Mouse (Mus musculus): Measurements from ENCODE around the gene Ikzf2.

The Ikzf2 gene

GRCm38 (mm10) chr1:69591328-69591801, 95.7 kb downstream of the Ikzf2 start:
- DNase-seq (ENCODE audit: low read depth), result no peak

DNA sequence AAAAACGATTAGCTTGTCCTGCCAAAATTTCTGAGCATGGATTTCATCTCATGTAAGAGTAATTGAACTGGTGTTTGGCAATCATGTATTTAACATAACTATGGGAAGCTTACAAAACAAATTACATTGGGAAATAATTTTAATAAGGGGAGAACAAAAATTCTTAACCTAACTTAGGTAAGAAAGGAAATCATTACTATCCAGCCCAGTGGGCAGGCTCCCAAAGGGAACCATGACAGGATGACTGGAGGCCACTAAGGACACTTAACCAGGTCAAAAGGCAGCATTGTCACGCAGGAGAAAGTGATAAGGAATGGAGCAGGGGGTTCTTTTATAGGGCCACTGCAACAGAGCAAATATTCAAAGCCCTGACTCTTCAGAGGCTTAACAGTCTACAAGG, 101.5 kb downstream of the Ikzf2 start:
- no peak for DNase-seq (ENCODE audit: low read depth)

- DNase-seq (ENCODE audit: low read depth), result no peak
These were observed 102.9 kb downstream of the Ikzf2 start for GRCm38 (mm10) chr1:69583932-69584659.

DNA sequence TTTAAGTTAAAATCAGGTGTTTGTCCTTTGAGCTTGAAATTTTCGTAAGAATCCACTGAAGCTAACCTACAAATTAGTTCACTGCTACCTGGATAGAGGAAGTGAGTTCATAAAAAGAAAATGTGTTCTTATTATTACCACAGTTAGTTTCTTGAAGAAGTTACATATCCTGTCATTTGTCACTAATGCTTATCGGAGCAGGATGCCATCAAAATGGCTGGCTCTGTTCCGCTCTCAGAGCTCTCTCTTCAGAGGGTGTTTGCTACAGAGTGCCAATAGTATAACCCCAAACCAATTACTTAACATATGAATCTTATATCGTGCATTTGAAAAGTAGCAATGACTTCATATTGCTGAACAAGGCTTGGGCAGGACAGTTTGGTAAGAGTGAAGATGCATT, 108.1 kb downstream of the Ikzf2 start:
- DNase-seq (ENCODE audit: low read depth), result no peak

GRCm38 (mm10) chr1:69559443-69560090, 127.5 kb downstream of the Ikzf2 start:
- DNase-seq (ENCODE audit: low read depth), result peak; percentile 63

- no peak for DNase-seq (ENCODE audit: low read depth)
These were observed 131.4 kb downstream of the Ikzf2 start for GRCm38 (mm10) chr1:69555636-69556151.

DNA sequence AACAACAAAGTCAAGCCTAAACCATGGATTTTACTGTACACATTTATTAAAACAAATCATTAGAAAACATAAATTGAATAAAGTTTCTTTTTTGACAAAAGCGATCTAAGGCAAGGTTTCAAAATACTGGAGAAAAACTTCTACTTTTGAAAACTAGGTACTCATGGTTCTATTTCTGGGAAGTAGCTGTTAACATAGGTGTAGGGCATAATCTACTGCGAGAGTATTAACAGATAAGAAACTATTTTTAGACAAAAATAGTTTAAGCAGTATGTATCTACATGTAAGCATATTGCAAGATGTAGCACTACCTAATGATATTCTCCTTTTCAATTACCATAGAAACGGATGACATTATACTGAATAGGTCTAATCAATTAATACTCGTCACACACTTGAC, 137.1 kb downstream of the Ikzf2 start:
- DNase-seq (ENCODE audit: low read depth), result no peak

GRCm38 (mm10) chr1:69545885-69546253, 141.2 kb downstream of the Ikzf2 start:
- no peak for DNase-seq (ENCODE audit: low read depth)

- no peak for DNase-seq (ENCODE audit: low read depth)
These were observed 141.7 kb downstream of the Ikzf2 start for GRCm38 (mm10) chr1:69545217-69545884.

DNA sequence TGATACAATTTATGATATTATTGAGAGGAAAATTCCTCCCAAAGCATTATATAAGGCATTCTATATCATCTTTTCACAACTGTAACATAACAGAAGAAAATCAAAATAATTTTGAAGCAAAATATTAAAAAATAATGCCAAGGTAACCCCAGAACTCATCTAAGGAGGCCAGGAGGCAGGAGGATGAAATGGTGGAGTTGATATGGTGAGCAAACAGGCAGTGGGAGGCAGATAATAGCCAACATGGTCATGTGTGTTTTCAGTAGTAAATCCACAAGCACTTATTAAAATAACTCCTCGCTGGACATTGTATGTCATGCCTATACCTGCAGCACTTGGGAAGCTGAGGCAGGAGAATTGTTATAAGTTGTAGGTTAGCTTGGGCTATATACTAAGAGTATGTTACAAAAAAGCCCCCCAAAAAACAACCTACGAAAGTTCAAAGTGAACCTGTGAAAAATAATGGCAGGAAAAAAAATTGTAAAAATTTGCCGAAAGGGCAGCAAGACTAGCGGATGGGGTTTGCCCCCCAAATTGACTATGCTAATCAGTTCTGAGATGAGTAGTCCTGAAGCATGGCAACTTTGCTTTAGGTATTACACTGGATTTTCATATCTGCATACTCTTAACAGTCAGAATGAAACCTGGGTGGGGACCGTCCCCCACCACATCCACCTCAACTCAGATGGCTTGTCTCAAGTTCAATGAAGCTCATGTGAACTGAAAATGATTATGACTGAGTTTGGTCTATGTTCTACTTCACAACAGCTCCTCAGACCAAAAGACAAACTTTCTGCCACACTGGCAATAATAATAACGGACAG, 143.1 kb downstream of the Ikzf2 start:
- no peak for DNase-seq (ENCODE audit: low read depth)

DNA sequence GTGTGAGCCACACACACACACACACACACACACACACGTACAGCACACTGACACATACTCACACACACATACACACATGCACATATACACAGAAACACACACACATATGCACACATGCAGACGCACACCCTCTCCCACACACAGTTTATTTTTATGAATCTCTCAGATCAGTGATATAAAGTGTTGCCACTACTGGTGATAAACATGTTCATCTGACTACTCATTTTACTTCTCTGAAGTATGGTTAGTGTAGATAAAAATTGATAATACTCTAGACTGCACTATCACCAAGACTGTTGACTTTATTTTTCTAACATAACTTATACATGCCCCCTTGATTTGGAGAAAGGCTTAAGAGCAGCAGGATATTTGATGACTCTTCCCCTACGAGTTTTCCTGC, 144.5 kb downstream of the Ikzf2 start:
- DNase-seq (ENCODE audit: low read depth), result no peak

DNA sequence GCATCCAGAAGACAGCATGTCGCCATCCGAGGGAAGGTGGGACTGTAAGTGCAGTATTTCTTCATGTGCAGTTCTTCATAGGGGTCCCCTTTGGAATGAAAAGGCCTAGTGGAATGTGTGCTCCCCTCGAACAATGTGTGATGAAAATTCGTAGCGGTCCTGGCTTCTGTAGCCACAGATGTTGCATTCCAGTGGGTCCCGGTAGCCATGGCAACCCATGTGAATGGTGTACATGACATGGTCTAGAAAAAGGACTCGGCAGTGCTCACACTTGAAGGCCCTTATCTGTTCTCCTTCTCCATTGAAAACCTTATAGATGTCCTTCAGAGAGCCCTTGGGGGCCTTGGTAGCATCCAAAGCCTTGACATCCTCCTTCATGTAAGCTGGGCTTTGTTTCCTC, 148.4 kb downstream of the Ikzf2 start:
- DNase-seq (ENCODE audit: low read depth), result no peak

GRCm38 (mm10) chr1:69537619-69538018, 149.4 kb downstream of the Ikzf2 start:
- DNase-seq (ENCODE audit: low read depth), result no peak

DNA sequence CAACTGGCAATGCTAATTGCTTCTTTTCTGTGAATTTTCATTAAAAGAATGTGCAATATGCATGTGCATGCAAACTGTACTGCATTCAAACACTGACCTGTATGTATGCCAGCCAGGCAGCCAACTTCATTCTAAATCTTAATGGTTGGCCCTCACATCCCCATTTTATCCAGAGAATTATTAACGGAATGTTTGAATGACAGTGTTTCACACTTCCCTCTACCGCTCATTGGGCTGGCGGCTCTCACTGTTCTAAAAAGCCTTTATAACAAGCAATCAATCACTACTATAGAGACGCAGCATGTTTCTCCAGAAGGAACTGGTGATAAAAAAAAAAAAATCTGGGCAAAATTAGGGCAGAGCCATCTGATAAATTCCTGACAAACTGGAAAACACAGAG, 151.5 kb downstream of the Ikzf2 start:
- DNase-seq (ENCODE audit: low read depth), result no peak

- DNase-seq (ENCODE audit: low read depth), result no peak
These were observed 154.0 kb downstream of the Ikzf2 start for GRCm38 (mm10) chr1:69533048-69533447.

GRCm38 (mm10) chr1:69528696-69529095, 158.3 kb downstream of the Ikzf2 start:
- no peak for DNase-seq (ENCODE audit: low read depth)

DNA sequence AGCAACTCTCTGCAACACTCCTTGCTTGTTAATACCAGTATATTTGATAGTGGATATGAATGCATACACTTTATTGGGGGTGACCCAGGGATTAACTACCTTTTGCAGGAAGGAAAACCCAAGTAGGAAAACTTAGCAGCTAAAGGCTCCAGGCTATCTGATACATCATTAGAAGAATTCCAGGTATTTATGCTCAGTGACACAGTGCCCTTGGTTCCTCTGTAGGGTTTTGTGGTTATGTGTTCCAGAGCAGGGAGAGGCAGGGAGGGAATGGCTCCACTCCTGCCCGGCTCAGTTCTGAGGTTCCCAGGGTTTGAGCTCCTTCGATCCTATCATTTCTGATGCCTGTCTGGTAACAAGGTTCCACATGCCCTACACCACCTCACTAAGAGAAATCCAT, 165.4 kb downstream of the Ikzf2 start:
- no peak for DNase-seq (ENCODE audit: low read depth)

GRCm38 (mm10) chr1:69519356-69519755, 167.7 kb downstream of the Ikzf2 start:
- no peak for DNase-seq (ENCODE audit: low read depth)

DNA sequence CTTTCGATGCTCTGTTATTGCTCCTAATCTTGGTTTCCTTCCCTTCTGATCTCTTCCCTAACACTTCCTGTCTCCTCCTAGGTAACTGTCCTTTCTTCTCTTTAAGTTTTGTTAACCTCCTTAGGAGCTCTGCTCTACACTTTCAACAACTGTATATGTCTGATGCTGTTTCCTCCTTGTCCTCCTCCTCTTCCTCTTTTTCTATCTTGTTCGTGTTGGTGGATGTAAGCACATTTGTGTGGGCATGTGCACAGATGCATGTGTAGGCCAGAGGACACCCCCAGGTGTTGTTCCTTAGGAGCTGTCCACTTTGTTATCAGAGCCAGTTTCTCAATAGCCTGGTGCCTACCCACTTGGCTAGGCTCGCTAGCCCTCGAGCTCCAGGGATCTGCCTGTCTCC, 169.0 kb downstream of the Ikzf2 start:
- no peak for DNase-seq (ENCODE audit: low read depth)

GRCm38 (mm10) chr1:69516144-69516543, 170.9 kb downstream of the Ikzf2 start:
- DNase-seq (ENCODE audit: low read depth), result no peak

- no peak for DNase-seq (ENCODE audit: low read depth)
These were observed 173.3 kb downstream of the Ikzf2 start for GRCm38 (mm10) chr1:69513595-69514250.

GRCm38 (mm10) chr1:69508275-69508674, 178.8 kb downstream of the Ikzf2 start:
- DNase-seq (ENCODE audit: low read depth), result no peak

Measured in c-Kit-positive CD71-positive TER-119-negative erythroid progenitor cells, embryonic 14.5 days (primary cell).